Comparison of ENCODE assay signal across 8 mouse cellular contexts in genomic region chr15:98631493-98631892, GRCm38 (mm10). TPM values are rescaled to one million over a fixed set of nuclear protein-coding genes. Genes with fewer than 3 reads are reported as not detected.
DNase-seq lines count a peak whose midpoint lies in the region; ATAC-seq and TF ChIP-seq lines count a peak whose summit lies in the region.

No protein-coding gene starts in this region.

- H3K27me3 ChIP-seq in embryonic facial prominence, embryonic 13.5 days: peaks cover 46% of the 10 kb centered on the region
- H3K27me3 ChIP-seq in heart, postnatal 0 days (ENCODE audit: control insufficient read depth, insufficient read depth, low read length): peaks cover 58% of the 10 kb centered on the region
- H3K27me3 ChIP-seq in megakaryocyte, embryonic 14.5 days (replicated peaks): peaks cover 99% of the 10 kb centered on the region
- peaks cover 13% of the 10 kb centered on the region for H3K27me3 ChIP-seq in small intestine, adult 2 months (ENCODE audit: control insufficient read depth, insufficient read depth, low read length)

- 0% methylated on average over 18 of the region's 18 CpGs for WGBS in embryonic facial prominence, embryonic 13.5 days
- WGBS in heart, postnatal 0 days: 2% methylated on average over 18 of the region's 18 CpGs
- WGBS in small intestine, adult 2 months: 2% methylated on average over 18 of the region's 18 CpGs

- ATAC-seq in embryonic facial prominence, embryonic 13.5 days (ENCODE audit: insufficient number of reproducible peaks, insufficient read depth, low FRiP score, low TSS enrichment, low read depth): peak; percentile 16; the same call in 1 of the 2 replicates
- peak; percentile 47 for ATAC-seq in heart, postnatal 0 days (ENCODE audit: insufficient read depth, low read depth)
- no peak for ATAC-seq in frontal cortex, adult (ENCODE audit: low TSS enrichment)

- peak overlapping the region; percentile 55 to 63 for H3K4me3 ChIP-seq in ES-E14 (ENCODE audit: insufficient read depth in 1 of 2, low read depth in 1 of 2, low read length in 2 of 2, poor library complexity in 1 of 2, severe bottlenecking in 1 of 2)
- H3K4me3 ChIP-seq in embryonic facial prominence, embryonic 13.5 days: peak overlapping the region; percentile 75
- H3K4me3 ChIP-seq in heart, postnatal 0 days (ENCODE audit: low read depth, low read length): peak overlapping the region; percentile 36
- H3K4me3 ChIP-seq in megakaryocyte, embryonic 14.5 days (replicated peaks): peak overlapping the region; percentile 90
- peak overlapping the region; percentile 60 for H3K4me3 ChIP-seq in small intestine, adult 2 months (ENCODE audit: low read depth, low read length)

- H3K27ac ChIP-seq in ES-E14 (ENCODE audit: insufficient read depth, low read depth, low read length, poor library complexity, severe bottlenecking): no peak overlapping the region; the same call in 1 of the 2 replicates
- peak overlapping the region; percentile 77 for H3K27ac ChIP-seq in embryonic facial prominence, embryonic 13.5 days
- no peak overlapping the region for H3K27ac ChIP-seq in heart, postnatal 0 days (ENCODE audit: low read depth)
- H3K27ac ChIP-seq in small intestine, adult 2 months (ENCODE audit: insufficient read depth, low read depth, low read length): no peak overlapping the region

- H3K36me3 ChIP-seq in ES-E14 (ENCODE audit: control insufficient read depth, insufficient read depth, low read length, poor library complexity, severe bottlenecking): no peaks in the 10 kb centered on the region
- no peaks in the 10 kb centered on the region for H3K36me3 ChIP-seq in embryonic facial prominence, embryonic 13.5 days
- H3K36me3 ChIP-seq in heart, postnatal 0 days (replicated peaks; ENCODE audit: control insufficient read depth, insufficient read depth, low read length): no peaks in the 10 kb centered on the region
- H3K36me3 ChIP-seq in megakaryocyte, embryonic 14.5 days (replicated peaks; ENCODE audit: low read length): no peaks in the 10 kb centered on the region
- no peaks in the 10 kb centered on the region for H3K36me3 ChIP-seq in small intestine, adult 2 months (ENCODE audit: control insufficient read depth, insufficient read depth, low read length)

- peak; percentile 97 for DNase-seq in ES-E14 (ENCODE audit: low read depth, low spot score)
- peak; percentile 66 for DNase-seq in adrenal gland, postnatal 25 days
- DNase-seq in heart, postnatal 0 days (ENCODE audit: low spot score): peak; percentile 79
- peak; percentile 74 for DNase-seq in kidney, postnatal 14 days

- H3K4me1 ChIP-seq in ES-E14 (ENCODE audit: control insufficient read depth in 2 of 2, insufficient read depth in 2 of 2, low read length in 2 of 2, poor library complexity in 1 of 2): peaks cover 7 to 42% of the 10 kb centered on the region in 2 experiments; a peak in 3 of 4 replicates
- H3K4me1 ChIP-seq in embryonic facial prominence, embryonic 13.5 days: peaks cover 68% of the 10 kb centered on the region
- H3K4me1 ChIP-seq in heart, postnatal 0 days (ENCODE audit: control insufficient read depth, insufficient read depth): peaks cover 18% of the 10 kb centered on the region
- peaks cover 76% of the 10 kb centered on the region for H3K4me1 ChIP-seq in megakaryocyte, embryonic 14.5 days
- H3K4me1 ChIP-seq in small intestine, adult 2 months (ENCODE audit: control insufficient read depth, insufficient read depth, insufficient read length, low read length): peaks cover 11% of the 10 kb centered on the region

- no peaks in the 10 kb centered on the region for H3K9me3 ChIP-seq in ES-E14 (ENCODE audit: control insufficient read depth, insufficient read depth, low read depth, low read length)
- H3K9me3 ChIP-seq in embryonic facial prominence, embryonic 13.5 days: no peaks in the 10 kb centered on the region
- H3K9me3 ChIP-seq in heart, postnatal 0 days (replicated peaks; ENCODE audit: control insufficient read depth, low read length): no peaks in the 10 kb centered on the region
- peaks cover 16% of the 10 kb centered on the region for H3K9me3 ChIP-seq in megakaryocyte, embryonic 14.5 days

- peak overlapping the region; percentile 92 for H3K4me2 ChIP-seq in embryonic facial prominence, embryonic 13.5 days
- H3K4me2 ChIP-seq in heart, postnatal 0 days (ENCODE audit: low read depth, low read length): peak overlapping the region; percentile 63

- H3K9ac ChIP-seq in ES-E14 (ENCODE audit: insufficient read depth, low read depth, low read length, poor library complexity, severe bottlenecking): peak overlapping the region; percentile 48; the same call in 1 of the 2 replicates
- peak overlapping the region; percentile 83 for H3K9ac ChIP-seq in embryonic facial prominence, embryonic 13.5 days
- H3K9ac ChIP-seq in heart, postnatal 0 days (replicated peaks; ENCODE audit: low read depth, low read length): no peak overlapping the region

- peak; percentile 78 for TF ChIP-seq CTCF in heart, postnatal 0 days (IDR thresholded peaks at IDR 0.05; ENCODE audit: low read depth)
- peak; percentile 78 for TF ChIP-seq CTCF in small intestine, adult 2 months (IDR thresholded peaks at IDR 0.05; ENCODE audit: extremely low read depth, insufficient read length, insufficient replicate concordance, low read depth, low read length)

- in situ Hi-C loops in ES-E14 (cut with MboI; ENCODE audit: low sequenced_read_pairs in 2 of 2, unreplicated experiment in 2 of 2): no loop called here

- no peak for TF ChIP-seq EP300 in heart, postnatal 0 days (IDR thresholded peaks at IDR 0.05; ENCODE audit: low read depth)

- TF ChIP-seq POLR2A in small intestine, adult 2 months (IDR thresholded peaks at IDR 0.05; ENCODE audit: low read depth, low read length): no peak

TF ChIP-seq in ES-E14, 5 proteins besides CTCF, POLR2A, EP300 and RAD21:
- TF ChIP-seq HCFC1 (IDR thresholded peaks at IDR 0.05; ENCODE audit: borderline replicate concordance, insufficient read depth, low read length) (peak; percentile 63; the same call in 1 of the 2 replicates), ZNF384 (IDR thresholded peaks at IDR 0.05; ENCODE audit: low read depth, low read length) (0 out of 2 replicates have a peak, but pooled peaks have one; percentile 40), ZC3H11A (IDR thresholded peaks at IDR 0.05; ENCODE audit: borderline replicate concordance, low read depth, low read length) (peak; percentile 20; the same call in 1 of the 2 replicates), CHD2 (IDR thresholded peaks at IDR 0.05; ENCODE audit: low read depth, low read length) (no peak), MAFK (IDR thresholded peaks at IDR 0.05; ENCODE audit: insufficient read depth, low read depth, low read length) (no peak)
TF ChIP-seq in ES-E14: peak in this region for 3.

RNA-seq across cellular contexts. Expression of gene Cacnb3, which starts 0.9 kb away (rescaled TPM):
- 27.3 and 32.0 TPM in 2 replicates for total RNA-seq in ES-E14 (2012; rRNA removed)
- total RNA-seq in adrenal gland, postnatal 25 days (2021): 12.6 and 14.3 TPM in 2 replicates
- 55.6 and 55.7 TPM in 2 replicates for polyA plus RNA-seq in embryonic facial prominence, embryonic 13.5 days (2015; fragmentation: Nextera tagmentation; extraction: Ambion mirVana)
- 15.6 and 19.4 TPM in 2 replicates for total RNA-seq in heart, postnatal 0 days (2014; rRNA removed; ENCODE audit: low replicate concordance)
- polyA plus RNA-seq in heart, postnatal 0 days (2015; fragmentation: Nextera tagmentation; extraction: Ambion mirVana): 5.7 and 6.1 TPM in 2 replicates
- polyA plus RNA-seq in megakaryocyte, embryonic 14.5 days (2012; ENCODE audit: insufficient read depth, low replicate concordance): 0.46 TPM in 1 of 2 replicates, not detected in the other
- polyA plus RNA-seq in small intestine, adult 2 months (2012; rRNA removed): 19.1 and 40.2 TPM in 2 replicates

RNA-seq across cellular contexts. Expression of gene Adcy6, which starts 21.6 kb away (rescaled TPM):
- 9.0 and 15.3 TPM in 2 replicates for total RNA-seq in ES-E14 (2012; rRNA removed)
- 42.7 and 48.9 TPM in 2 replicates for total RNA-seq in adrenal gland, postnatal 25 days (2021)
- polyA plus RNA-seq in embryonic facial prominence, embryonic 13.5 days (2015; fragmentation: Nextera tagmentation; extraction: Ambion mirVana): 11.7 and 19.5 TPM in 2 replicates
- 200 and 216 TPM in 2 replicates for total RNA-seq in heart, postnatal 0 days (2014; rRNA removed; ENCODE audit: low replicate concordance)
- polyA plus RNA-seq in heart, postnatal 0 days (2015; fragmentation: Nextera tagmentation; extraction: Ambion mirVana): 29.2 and 33.5 TPM in 2 replicates
- 2.1 and 9.3 TPM in 2 replicates for polyA plus RNA-seq in megakaryocyte, embryonic 14.5 days (2012; ENCODE audit: insufficient read depth, low replicate concordance)
- 55.9 and 89.2 TPM in 2 replicates for polyA plus RNA-seq in small intestine, adult 2 months (2012; rRNA removed)

RNA-seq across cellular contexts. Expression of gene Ddx23, which starts 31.2 kb away (rescaled TPM):
- 147 and 151 TPM in 2 replicates for total RNA-seq in ES-E14 (2012; rRNA removed)
- total RNA-seq in adrenal gland, postnatal 25 days (2021): 76.1 and 88.7 TPM in 2 replicates
- polyA plus RNA-seq in embryonic facial prominence, embryonic 13.5 days (2015; fragmentation: Nextera tagmentation; extraction: Ambion mirVana): 34.5 and 35.4 TPM in 2 replicates
- 25.1 and 32.7 TPM in 2 replicates for total RNA-seq in heart, postnatal 0 days (2014; rRNA removed; ENCODE audit: low replicate concordance)
- 11.8 and 12.9 TPM in 2 replicates for polyA plus RNA-seq in heart, postnatal 0 days (2015; fragmentation: Nextera tagmentation; extraction: Ambion mirVana)
- 49.7 and 71.3 TPM in 2 replicates for polyA plus RNA-seq in megakaryocyte, embryonic 14.5 days (2012; ENCODE audit: insufficient read depth, low replicate concordance)
- polyA plus RNA-seq in small intestine, adult 2 months (2012; rRNA removed): 13.6 and 24.3 TPM in 2 replicates

RNA-seq across cellular contexts. Expression of gene Rnd1, which starts 45.8 kb away (rescaled TPM):
- total RNA-seq in ES-E14 (2012; rRNA removed): 5.7 and 7.6 TPM in 2 replicates
- total RNA-seq in adrenal gland, postnatal 25 days (2021): 1.5 TPM in 2 replicates
- polyA plus RNA-seq in embryonic facial prominence, embryonic 13.5 days (2015; fragmentation: Nextera tagmentation; extraction: Ambion mirVana): 0.50 and 0.59 TPM in 2 replicates
- total RNA-seq in heart, postnatal 0 days (2014; rRNA removed; ENCODE audit: low replicate concordance): 7.1 and 13.0 TPM in 2 replicates
- polyA plus RNA-seq in heart, postnatal 0 days (2015; fragmentation: Nextera tagmentation; extraction: Ambion mirVana): 1.0 and 1.1 TPM in 2 replicates
- polyA plus RNA-seq in megakaryocyte, embryonic 14.5 days (2012; ENCODE audit: insufficient read depth, low replicate concordance): 1.2 TPM in 1 of 2 replicates, not detected in the other
- polyA plus RNA-seq in small intestine, adult 2 months (2012; rRNA removed): 1.6 and 2.2 TPM in 2 replicates

Comparison
In these comparisons a context has a peak if more than half of its experiments do, and no peak if none do; other contexts are left out.
1. H3K4me3 ChIP-seq: peak in every context shown above with its lines; median percentile 90 in megakaryocyte, embryonic 14.5 days; 75 in embryonic facial prominence, embryonic 13.5 days; 60 in small intestine, adult 2 months; 59 in ES-E14; 36 in heart, postnatal 0 days.